Mouse (Mus musculus) megakaryocyte, adult 5-6 weeks (primary cell): Measurements from ENCODE around the gene Tinf2. TPM values are rescaled to one million over a fixed set of nuclear protein-coding genes. Genes with fewer than 3 reads are reported as not detected.

Experiments used
- ATAC-seq: 2 replicates; pipeline ENCODE4 v1.8.0; 2016; ENCODE audit warnings: mild to moderate bottlenecking, inconsistent platforms; ENCODE audit not compliant: poor library complexity, severe bottlenecking
- total RNA-seq, 2 experiments: library from RNA; stranded (forward) in 1 of 2; stranded (reverse) in 1 of 2; fragments of 153-499, 151-499 nt in 1 of 2; fragments of 221-1000, 200-1000 nt in 1 of 2; gene quantifications; 2 replicates each; pipeline versions ENCODE4 v1.2.3 to v1.2.4; 2015 to 2017

Gene Tinf2
- total RNA-seq, 2 experiments from 2014 or later = 24.2 to 25.1 TPM

DNA sequence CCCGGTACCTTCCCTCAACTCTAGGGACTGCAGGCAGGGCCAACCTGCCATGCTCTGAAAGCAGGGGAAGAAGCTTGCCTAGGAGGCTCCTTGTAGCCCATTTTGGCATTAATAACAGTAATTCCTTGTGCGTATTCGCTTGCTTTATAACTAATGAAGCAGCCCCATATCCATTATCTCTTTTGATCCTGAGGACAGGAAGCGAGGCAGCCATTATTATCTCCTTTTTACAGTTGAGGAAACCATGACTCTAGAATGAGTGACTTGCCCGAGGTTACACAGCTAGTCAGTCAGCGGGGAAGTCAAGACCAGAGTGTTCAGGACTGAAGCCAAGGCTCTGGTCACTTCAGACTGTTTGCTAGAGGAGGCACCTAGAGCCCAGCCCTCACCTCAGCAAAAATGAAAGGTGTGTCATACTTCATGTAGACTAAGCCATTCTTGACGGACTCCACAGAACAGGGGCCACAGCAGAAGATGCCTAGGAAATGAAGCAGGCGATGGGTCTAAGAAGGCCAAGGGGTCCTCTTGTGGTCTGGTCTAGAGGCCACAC, 24.5 kb upstream of the Tinf2 start:
- no peak for ATAC-seq

GRCm38 (mm10) chr14:55702761-55703160, 21.1 kb upstream of the Tinf2 start:
- ATAC-seq = no peak

GRCm38 (mm10) chr14:55701131-55701530, 19.5 kb upstream of the Tinf2 start:
- ATAC-seq = no peak

DNA sequence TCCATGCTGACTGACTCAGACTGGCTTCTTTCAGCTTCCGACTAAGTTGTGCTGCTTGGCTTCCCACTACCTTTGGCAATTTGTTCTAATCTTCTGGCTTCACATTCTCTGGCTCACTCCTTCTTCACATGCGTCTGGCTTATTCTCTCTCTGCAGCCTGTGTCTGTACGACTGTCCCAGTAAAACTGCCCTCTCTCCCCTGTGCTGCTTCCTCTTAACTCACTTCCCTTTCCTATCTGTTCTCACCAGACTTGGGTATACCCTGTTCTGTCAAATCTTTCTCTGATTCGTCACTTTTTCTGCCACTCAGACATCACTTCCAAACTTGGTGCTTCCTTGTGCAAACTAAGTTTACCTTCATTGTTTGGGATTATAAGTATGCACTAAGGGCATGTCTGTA, 15.6 kb upstream of the Tinf2 start:
- peak; percentile 96 for ATAC-seq

- no peak for ATAC-seq
Observed at GRCm38 (mm10) chr14:55689433-55689832, 7.8 kb upstream of the Tinf2 start.

- no peak for ATAC-seq
Observed at GRCm38 (mm10) chr14:55682118-55682493, 486 bp upstream of the Tinf2 start.

DNA sequence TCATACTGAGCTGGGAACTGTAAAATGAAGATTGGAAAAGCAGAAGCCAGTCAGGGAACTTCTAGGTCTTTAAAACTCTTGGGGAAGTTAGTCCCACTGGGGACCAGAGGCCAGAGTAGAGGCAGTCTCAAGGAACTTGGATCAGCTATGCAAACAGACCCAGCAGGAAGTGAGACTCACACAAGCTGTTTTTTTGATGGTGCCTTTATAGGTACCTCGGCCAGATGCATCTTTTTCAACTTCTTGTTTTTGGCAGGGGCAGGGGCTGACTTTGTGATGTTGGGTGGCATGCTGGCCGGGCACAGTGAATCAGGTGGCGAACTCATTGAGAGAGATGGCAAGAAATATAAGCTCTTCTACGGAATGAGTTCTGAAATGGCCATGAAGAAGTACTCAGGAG, 4.0 kb downstream of the Tinf2 start:
- no peak for ATAC-seq

DNA sequence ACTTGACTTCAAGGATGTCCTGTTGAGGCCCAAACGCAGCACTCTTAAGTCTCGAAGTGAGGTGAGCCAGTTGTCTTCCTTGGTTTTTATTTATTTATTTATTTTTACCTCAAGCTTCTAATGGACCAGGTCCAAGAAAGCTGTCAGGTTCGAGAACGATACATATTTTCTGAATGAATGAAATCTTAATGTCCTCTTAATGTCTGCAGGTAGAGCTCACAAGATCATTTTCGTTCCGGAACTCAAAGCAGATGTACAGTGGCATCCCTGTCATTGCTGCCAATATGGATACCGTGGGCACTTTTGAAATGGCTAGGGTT, 8.9 kb downstream of the Tinf2 start:
- no peak for ATAC-seq

DNA sequence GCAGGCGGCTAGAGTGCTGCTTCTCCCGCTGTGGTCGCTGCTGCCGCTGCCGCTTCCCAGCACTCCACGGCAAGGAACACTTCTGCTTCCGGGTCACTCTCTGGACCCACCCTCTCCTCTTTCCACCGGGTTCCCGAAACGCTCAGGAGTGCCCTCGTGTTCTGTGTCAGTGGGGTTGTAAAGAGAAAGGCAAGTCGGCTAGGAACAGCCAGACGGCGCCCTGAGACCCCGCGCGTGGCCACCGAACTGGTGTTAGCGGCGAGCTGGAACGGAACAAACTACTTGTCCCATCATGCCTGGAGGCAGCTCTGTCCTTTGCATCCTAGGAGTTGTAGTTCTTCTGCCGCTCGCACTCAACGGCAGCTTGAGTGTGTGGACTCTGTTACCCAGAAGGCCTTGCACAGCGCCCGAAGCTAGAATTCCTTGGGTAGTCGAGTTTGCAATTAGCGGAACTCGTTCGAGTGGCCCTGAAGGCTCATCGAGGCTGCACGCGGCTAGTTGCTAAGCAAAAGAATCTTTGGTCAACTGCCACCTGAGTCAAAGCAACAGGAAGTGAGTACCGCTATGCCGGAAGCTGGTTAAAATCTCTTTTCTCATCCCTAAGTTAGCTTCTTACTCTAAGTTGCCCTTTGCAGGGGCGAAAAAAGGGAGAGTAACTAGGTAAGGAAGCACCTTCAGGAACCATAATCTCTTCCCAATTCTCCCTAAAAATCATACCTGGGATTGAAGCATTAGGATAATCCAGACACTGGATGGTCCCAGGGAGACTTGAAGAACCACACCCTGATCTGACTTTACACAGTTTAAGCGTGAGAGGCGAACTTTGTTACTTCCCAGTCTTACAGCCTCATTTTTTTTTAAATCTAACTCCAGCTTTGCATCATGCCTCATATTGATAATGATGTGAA, 9.5 kb downstream of the Tinf2 start, which contains the start of the genes Gmpr2 and Nedd8:
Gene Gmpr2, plus strand, starts transcription at position 109 of the 908 bp plus-strand sequence.
Gene Nedd8, minus strand, starts transcription at position 292 of the 908 bp plus-strand sequence.
- ATAC-seq = peak; percentile 99

GRCm38 (mm10) chr14:55671486-55671832, 10.2 kb downstream of the Tinf2 start:
- peak; percentile 2; the same call in 1 of the 2 replicates for ATAC-seq

DNA sequence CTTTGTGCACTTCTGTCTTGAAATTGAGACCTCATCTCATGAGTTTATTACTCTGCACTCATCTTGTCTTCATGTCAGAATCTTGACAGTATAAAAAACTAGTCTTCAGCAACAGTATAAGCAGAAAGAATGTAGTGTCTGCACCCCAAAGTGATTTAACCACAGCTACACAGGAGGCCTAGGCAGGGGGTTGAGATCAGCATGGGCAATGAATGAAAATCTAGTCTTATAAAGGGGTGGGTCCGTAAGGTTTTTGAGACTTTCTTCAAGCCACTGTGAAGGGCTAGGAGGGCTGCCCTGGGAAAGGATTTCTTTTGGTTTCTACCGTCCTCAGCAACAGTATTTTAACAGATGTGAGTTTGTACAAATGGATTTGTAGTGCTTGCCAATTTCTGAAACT, 21.0 kb downstream of the Tinf2 start:
- no peak for ATAC-seq

- ATAC-seq = peak; percentile 94
Observed at GRCm38 (mm10) chr14:55659960-55660573, 21.6 kb downstream of the Tinf2 start, which contains the start of gene Mdp1. Gene Mdp1, minus strand, starts transcription at chr14:55660508.

- no peak for ATAC-seq
Observed at GRCm38 (mm10) chr14:55658011-55658410, 23.6 kb downstream of the Tinf2 start.

- no peak for ATAC-seq
Observed at GRCm38 (mm10) chr14:55656935-55657334, 24.7 kb downstream of the Tinf2 start.

GRCm38 (mm10) chr14:55651528-55651927, 30.1 kb downstream of the Tinf2 start:
- ATAC-seq = no peak

GRCm38 (mm10) chr14:55649884-55650283, 31.7 kb downstream of the Tinf2 start, which contains the start of gene Tssk4:
Gene Tssk4, plus strand, starts transcription at chr14:55650184.
- no peak for ATAC-seq

GRCm38 (mm10) chr14:55644261-55644888, 37.2 kb downstream of the Tinf2 start:
- no peak for ATAC-seq

DNA sequence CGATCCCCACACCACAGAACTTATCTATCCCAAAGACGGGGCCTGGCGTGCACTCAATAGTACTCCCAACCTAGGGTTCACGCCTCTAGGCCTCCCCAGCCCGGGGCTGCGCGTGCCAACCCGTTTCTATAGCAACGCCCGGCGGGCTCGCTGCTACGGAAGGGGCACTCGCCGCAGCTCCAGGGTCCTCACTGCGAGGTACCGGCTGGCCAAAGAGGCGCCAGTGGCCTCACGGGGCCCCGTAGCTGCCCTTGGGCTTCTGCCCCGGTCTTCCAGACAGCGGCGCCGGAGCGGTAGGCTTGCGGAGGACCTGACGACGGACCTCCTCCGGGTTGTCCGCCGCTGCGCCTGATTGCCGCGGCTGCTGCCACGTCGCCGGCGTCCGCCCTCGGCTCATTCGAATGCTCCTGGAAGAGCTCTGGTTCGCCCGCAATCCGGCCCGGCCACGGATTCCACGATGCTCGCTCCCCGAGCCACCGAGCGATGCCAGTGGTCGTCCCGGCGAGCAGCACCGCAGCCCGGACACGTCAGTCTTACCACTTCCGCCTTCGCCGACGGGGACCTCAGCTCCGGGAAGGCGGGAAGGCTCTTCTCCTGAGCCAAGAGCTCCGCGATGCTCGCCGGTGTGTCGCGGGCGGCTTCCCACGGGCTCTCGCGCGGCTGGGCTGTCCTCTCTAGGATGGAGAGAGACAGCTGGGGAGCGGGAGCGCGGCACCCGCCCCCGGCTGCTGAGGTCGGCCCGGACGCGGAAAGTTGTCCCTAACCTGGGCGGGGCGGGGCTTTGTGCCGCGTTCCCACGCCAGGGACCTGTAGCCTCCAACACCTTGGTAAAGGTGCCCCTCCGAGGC, 38.3 kb downstream of the Tinf2 start, which contains the start of gene Tm9sf1:
Gene Tm9sf1, minus strand, starts transcription at position 747 of the 848 bp plus-strand sequence.
- peak; percentile 90 for ATAC-seq

- ATAC-seq = no peak
Observed at GRCm38 (mm10) chr14:55642679-55643059, 39.0 kb downstream of the Tinf2 start.

- no peak for ATAC-seq
Observed at GRCm38 (mm10) chr14:55641291-55641690, 40.3 kb downstream of the Tinf2 start.
